Mouse (Mus musculus): Measurements from ENCODE around the gene Pklr.

- TF ChIP-seq POLR2A (IDR thresholded peaks at IDR 0.05; ENCODE audit: control insufficient read depth, extremely low read depth, insufficient read depth, low read length, poor library complexity) (no peak), CTCF (IDR thresholded peaks at IDR 0.05; ENCODE audit: borderline replicate concordance, control insufficient read depth, extremely low read depth, insufficient read depth, low read length, poor library complexity) (no peak)
These were observed 22.7 kb downstream of the Pklr start for GRCm38 (mm10) chr3:89158651-89159050.

Data from thymus, adult 2 months (tissue).